Mouse (Mus musculus): Measurements from ENCODE around the gene Hivep3. TPM values are rescaled to one million over a fixed set of nuclear protein-coding genes. Genes with fewer than 3 reads are reported as not detected.

Hivep3 gene
- polyA plus RNA-seq, 2 experiments, result 3.8 to 5.1 TPM

- H3K4me2 ChIP-seq (replicated peaks; ENCODE audit: low read depth, low read length, severe bottlenecking), result no peak overlapping the region
- ATAC-seq (ENCODE audit: low FRiP score, low read depth), result no peak
- 85% methylated on average over 5 of the region's 5 CpGs for WGBS
- no peak overlapping the region for H3K27ac ChIP-seq (replicated peaks; ENCODE audit: low read depth, low read length)
- no peaks in the 10 kb centered on the region for H3K36me3 ChIP-seq (ENCODE audit: control insufficient read depth, insufficient read depth, low read length)
- no peaks in the 10 kb centered on the region for H3K9me3 ChIP-seq (ENCODE audit: control insufficient read depth, low read length)
- no peak overlapping the region for H3K4me3 ChIP-seq (replicated peaks; ENCODE audit: low read length)
- no peaks in the 10 kb centered on the region for H3K27me3 ChIP-seq (ENCODE audit: control insufficient read depth, insufficient read depth, low read length)
- no peak for TF ChIP-seq POLR2A (IDR thresholded peaks at IDR 0.05; ENCODE audit: borderline replicate concordance, extremely low read depth, insufficient read depth, insufficient read length)
- no peak for DNase-seq (ENCODE audit: low spot score)
- peaks cover 17% of the 10 kb centered on the region; the same call in 1 of the 2 replicates for H3K4me1 ChIP-seq (ENCODE audit: control insufficient read depth, insufficient read depth, low read length)
- no peak overlapping the region for H3K9ac ChIP-seq (ENCODE audit: low read depth, low read length, severe bottlenecking)
Measured at GRCm38 (mm10) chr4:120164316-120164715, 430.7 kb downstream of the Hivep3 start.

- WGBS, result 65% methylated on average over 6 of the region's 6 CpGs
- H3K9me3 ChIP-seq (ENCODE audit: control insufficient read depth, low read length), result no peaks in the 10 kb centered on the region
- ATAC-seq (ENCODE audit: low FRiP score, low read depth), result no peak
- no peak overlapping the region for H3K27ac ChIP-seq (replicated peaks; ENCODE audit: low read depth, low read length)
- H3K36me3 ChIP-seq (ENCODE audit: control insufficient read depth, insufficient read depth, low read length), result no peaks in the 10 kb centered on the region
- TF ChIP-seq POLR2A (IDR thresholded peaks at IDR 0.05; ENCODE audit: borderline replicate concordance, extremely low read depth, insufficient read depth, insufficient read length), result no peak
- H3K4me2 ChIP-seq (replicated peaks; ENCODE audit: low read depth, low read length, severe bottlenecking), result no peak overlapping the region
- H3K27me3 ChIP-seq (ENCODE audit: control insufficient read depth, insufficient read depth, low read length), result no peaks in the 10 kb centered on the region
- H3K4me3 ChIP-seq (replicated peaks; ENCODE audit: low read length), result no peak overlapping the region
- DNase-seq (ENCODE audit: low spot score), result no peak
- no peak overlapping the region for H3K9ac ChIP-seq (ENCODE audit: low read depth, low read length, severe bottlenecking)
- peaks cover 18% of the 10 kb centered on the region for H3K4me1 ChIP-seq (ENCODE audit: control insufficient read depth, insufficient read depth, low read length)
Measured at GRCm38 (mm10) chr4:120167778-120168177, 434.2 kb downstream of the Hivep3 start.

- no peak for TF ChIP-seq POLR2A (IDR thresholded peaks at IDR 0.05; ENCODE audit: borderline replicate concordance, extremely low read depth, insufficient read depth, insufficient read length)
- WGBS, result 91% methylated on average over 4 of the region's 4 CpGs
- ATAC-seq (ENCODE audit: low FRiP score, low read depth) (no peak), DNase-seq (ENCODE audit: low spot score) (no peak)
- H3K36me3 ChIP-seq (ENCODE audit: control insufficient read depth, insufficient read depth, low read length), result no peaks in the 10 kb centered on the region
- no peak overlapping the region for H3K4me3 ChIP-seq (replicated peaks; ENCODE audit: low read length)
- H3K4me2 ChIP-seq (replicated peaks; ENCODE audit: low read depth, low read length, severe bottlenecking), result no peak overlapping the region
- no peak overlapping the region for H3K9ac ChIP-seq (ENCODE audit: low read depth, low read length, severe bottlenecking)
- H3K9me3 ChIP-seq (ENCODE audit: control insufficient read depth, low read length), result no peaks in the 10 kb centered on the region
- H3K27me3 ChIP-seq (ENCODE audit: control insufficient read depth, insufficient read depth, low read length), result no peaks in the 10 kb centered on the region
- peaks cover 12% of the 10 kb centered on the region for H3K4me1 ChIP-seq (ENCODE audit: control insufficient read depth, insufficient read depth, low read length)
- no peak overlapping the region for H3K27ac ChIP-seq (replicated peaks; ENCODE audit: low read depth, low read length)
Measured at GRCm38 (mm10) chr4:120168346-120168745, 434.8 kb downstream of the Hivep3 start.

GRCm38 (mm10) chr4:120170387-120170936, 436.9 kb downstream of the Hivep3 start:
- WGBS, result 43% methylated on average over 9 of the region's 9 CpGs
- peaks cover 10% of the 10 kb centered on the region; the same call in 1 of the 2 replicates for H3K4me1 ChIP-seq (ENCODE audit: control insufficient read depth, insufficient read depth, low read length)
- H3K4me2 ChIP-seq (replicated peaks; ENCODE audit: low read depth, low read length, severe bottlenecking), result no peak overlapping the region
- no peaks in the 10 kb centered on the region for H3K36me3 ChIP-seq (ENCODE audit: control insufficient read depth, insufficient read depth, low read length)
- ATAC-seq (ENCODE audit: low FRiP score, low read depth) (no peak), DNase-seq (ENCODE audit: low spot score) (no peak)
- TF ChIP-seq POLR2A (IDR thresholded peaks at IDR 0.05; ENCODE audit: borderline replicate concordance, extremely low read depth, insufficient read depth, insufficient read length), result no peak
- H3K9me3 ChIP-seq (ENCODE audit: control insufficient read depth, low read length), result no peaks in the 10 kb centered on the region
- no peak overlapping the region for H3K27ac ChIP-seq (replicated peaks; ENCODE audit: low read depth, low read length)
- H3K27me3 ChIP-seq (ENCODE audit: control insufficient read depth, insufficient read depth, low read length), result no peaks in the 10 kb centered on the region
- H3K4me3 ChIP-seq (replicated peaks; ENCODE audit: low read length), result no peak overlapping the region
- no peak overlapping the region for H3K9ac ChIP-seq (ENCODE audit: low read depth, low read length, severe bottlenecking)

GRCm38 (mm10) chr4:120172050-120172684, 438.6 kb downstream of the Hivep3 start:
- no peak for TF ChIP-seq POLR2A (IDR thresholded peaks at IDR 0.05; ENCODE audit: borderline replicate concordance, extremely low read depth, insufficient read depth, insufficient read length)
- Histone ChIP-seq H3K4me3 (replicated peaks; ENCODE audit: low read length) (no peak overlapping the region), H3K27ac (replicated peaks; ENCODE audit: low read depth, low read length) (no peak overlapping the region), H3K9ac (ENCODE audit: low read depth, low read length, severe bottlenecking) (no peak overlapping the region), H3K4me2 (replicated peaks; ENCODE audit: low read depth, low read length, severe bottlenecking) (no peak overlapping the region), H3K4me1 (ENCODE audit: control insufficient read depth, insufficient read depth, low read length) (peaks cover 10% of the 10 kb centered on the region; the same call in 1 of the 2 replicates), H3K27me3 (ENCODE audit: control insufficient read depth, insufficient read depth, low read length) (no peaks in the 10 kb centered on the region), H3K9me3 (ENCODE audit: control insufficient read depth, low read length) (no peaks in the 10 kb centered on the region), H3K36me3 (ENCODE audit: control insufficient read depth, insufficient read depth, low read length) (no peaks in the 10 kb centered on the region)
- ATAC-seq (ENCODE audit: low FRiP score, low read depth) (peak; percentile 60; the same call in 1 of the 2 replicates), DNase-seq (ENCODE audit: low spot score) (peak; percentile 52)
- WGBS, result 12% methylated on average over 7 of the region's 7 CpGs
